Mouse (Mus musculus) midbrain, embryonic 16.5 days (tissue): Measurements from ENCODE around the gene Dram1. TPM values are rescaled to one million over a fixed set of nuclear protein-coding genes. Genes with fewer than 3 reads are reported as not detected.

ENCODE experiments used
- ATAC-seq: fragments of 200-750 bp; cut with Nextera tagmentation; 2 replicates; pipeline ENCODE4 v1.8.0; 2017; ENCODE audit warnings: moderate TSS enrichment
- H3K27ac ChIP-seq: fragments of 300-500 bp; sonication (generic); 2 replicates; pipeline ENCODE4 v1.5.1; 2014; ENCODE audit warnings: mild to moderate bottlenecking, low read length, mixed read lengths
- H3K27me3 ChIP-seq: fragments of 300-500 bp; sonication (generic); 2 replicates; pipeline ENCODE4 v1.6.1; 2014; ENCODE audit warnings: low read depth, low read length, mixed read lengths; ENCODE audit not compliant: control insufficient read depth, insufficient read depth
- H3K36me3 ChIP-seq: fragments of 300-500 bp; sonication (generic); 2 replicates; pipeline ENCODE4 v1.6.1; 2014; ENCODE audit warnings: mild to moderate bottlenecking, low read length, moderate library complexity, mixed read lengths; ENCODE audit not compliant: control insufficient read depth, insufficient read depth
- H3K4me1 ChIP-seq: fragments of 300-500 bp; sonication (generic); 2 replicates; pipeline ENCODE4 v1.6.1; 2014; ENCODE audit warnings: mild to moderate bottlenecking, low read length, mixed read lengths; ENCODE audit not compliant: control insufficient read depth, insufficient read depth
- H3K4me2 ChIP-seq: fragments of 300-500 bp; sonication (generic); 2 replicates; pipeline ENCODE4 v1.6.1; 2014; ENCODE audit warnings: mild to moderate bottlenecking, low read length, mixed read lengths
- H3K4me3 ChIP-seq: fragments of 300-500 bp; sonication (generic); 2 replicates; pipeline ENCODE4 v1.5.1; 2014; ENCODE audit warnings: low read depth, mild to moderate bottlenecking, low read length, moderate library complexity, mixed read lengths
- H3K9ac ChIP-seq: fragments of 300-500 bp; sonication (generic); 2 replicates; pipeline ENCODE4 v1.6.1; 2014; ENCODE audit warnings: low read depth, low read length, mixed read lengths
- H3K9me3 ChIP-seq: fragments of 300-500 bp; sonication (generic); replicated peaks from 2 replicates; pipeline ENCODE4 v1.6.1; 2014; ENCODE audit warnings: mild to moderate bottlenecking, low read length, mixed read lengths; ENCODE audit not compliant: control insufficient read depth, poor library complexity, severe bottlenecking
- WGBS: fragments of 180-500 bp; shearing (Covaris S2); extraction: QIAGEN DNeasy Blood & Tissue Kit; methylation state at CpG from one replicate; pipeline ENCODE4 v1.1.7; 2014; 5-methylcytosine and 5-hydroxymethylcytosine counted together
- polyA plus RNA-seq: library from polyadenylated mRNA; unstranded; fragments of >200 nt; fragmentation: Nextera tagmentation; extraction: Ambion mirVana; gene quantifications from 2 replicates; pipeline ENCODE4 v1.2.1, GENCODE M21; 2015

Gene Dram1
- polyA plus RNA-seq, 1 experiment from 2014 or later, result 0.80 TPM

- H3K4me2 ChIP-seq, result no peak overlapping the region
- 76% methylated on average over 10 of the region's 10 CpGs for WGBS
- H3K27me3 ChIP-seq, result no peaks in the 10 kb centered on the region
- no peak overlapping the region for H3K4me3 ChIP-seq
- no peak overlapping the region for H3K9ac ChIP-seq
- 0 out of 2 replicates have a peak, but pooled peaks cover 2% of the 10 kb centered on the region for H3K9me3 ChIP-seq
- no peak overlapping the region for H3K27ac ChIP-seq
- no peaks in the 10 kb centered on the region for H3K36me3 ChIP-seq
- no peaks in the 10 kb centered on the region for H3K4me1 ChIP-seq
- ATAC-seq, result no peak
These were observed 81.9 kb downstream of the Dram1 start for GRCm38 (mm10) chr10:88296991-88297390.

DNA sequence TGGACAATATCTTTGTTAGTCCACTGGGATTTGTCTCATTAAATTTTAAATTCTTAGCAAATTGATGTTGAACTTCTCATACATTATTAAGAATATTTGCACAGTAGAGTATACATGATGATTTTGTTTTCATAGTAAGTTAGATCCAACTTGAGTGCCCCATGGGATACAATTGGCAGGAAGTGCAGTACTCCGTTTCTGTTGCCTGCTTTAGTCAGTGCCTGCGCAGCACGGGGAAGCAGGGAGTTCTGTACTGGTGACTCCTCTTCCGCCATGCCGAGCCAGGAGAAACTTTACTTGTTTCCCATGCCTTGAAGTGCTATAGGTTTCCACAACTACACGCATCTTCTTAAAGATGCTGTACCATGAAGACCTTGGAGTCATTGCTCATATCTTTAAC, 83.8 kb downstream of the Dram1 start:
- no peak overlapping the region for H3K4me2 ChIP-seq
- H3K27me3 ChIP-seq, result no peaks in the 10 kb centered on the region
- no peaks in the 10 kb centered on the region for H3K4me1 ChIP-seq
- no peaks in the 10 kb centered on the region for H3K36me3 ChIP-seq
- H3K4me3 ChIP-seq, result no peak overlapping the region
- no peak overlapping the region for H3K9ac ChIP-seq
- WGBS, result 86% methylated on average over 6 of the region's 6 CpGs
- no peak overlapping the region for H3K27ac ChIP-seq
- 0 out of 2 replicates have a peak, but pooled peaks cover 2% of the 10 kb centered on the region for H3K9me3 ChIP-seq
- ATAC-seq, result no peak

DNA sequence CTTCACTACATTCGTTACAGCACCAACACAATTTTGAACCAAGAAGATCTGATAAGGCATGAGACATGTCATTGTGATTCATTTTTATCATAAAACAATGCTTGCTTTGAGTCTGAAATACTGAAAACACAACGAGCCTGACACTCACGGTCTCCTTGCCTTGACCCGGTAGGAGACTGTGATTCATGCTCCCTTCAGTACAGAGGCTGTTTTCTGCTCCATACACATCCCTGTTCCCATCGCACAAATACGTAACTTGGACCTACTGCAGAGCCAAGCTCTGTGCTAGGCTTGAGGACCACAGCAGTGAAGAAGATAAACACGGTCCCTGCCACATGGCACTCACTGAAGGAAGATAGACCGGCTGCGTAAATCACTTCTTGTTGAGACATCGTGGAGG, 90.8 kb downstream of the Dram1 start:
- H3K27me3 ChIP-seq, result no peaks in the 10 kb centered on the region
- H3K27ac ChIP-seq, result no peak overlapping the region
- H3K4me1 ChIP-seq, result no peaks in the 10 kb centered on the region
- 92% methylated on average over 10 of the region's 10 CpGs for WGBS
- H3K4me2 ChIP-seq, result no peak overlapping the region
- H3K9me3 ChIP-seq, result no peaks in the 10 kb centered on the region
- ATAC-seq, result no peak
- H3K4me3 ChIP-seq, result no peak overlapping the region
- H3K9ac ChIP-seq, result no peak overlapping the region
- H3K36me3 ChIP-seq, result no peaks in the 10 kb centered on the region

GRCm38 (mm10) chr10:88287261-88287660, 91.6 kb downstream of the Dram1 start:
- no peak overlapping the region for H3K27ac ChIP-seq
- no peaks in the 10 kb centered on the region for H3K4me1 ChIP-seq
- H3K4me2 ChIP-seq, result no peak overlapping the region
- WGBS, result 79% methylated on average over 8 of the region's 8 CpGs
- H3K36me3 ChIP-seq, result no peaks in the 10 kb centered on the region
- no peaks in the 10 kb centered on the region for H3K9me3 ChIP-seq
- no peaks in the 10 kb centered on the region for H3K27me3 ChIP-seq
- no peak overlapping the region for H3K9ac ChIP-seq
- no peak overlapping the region for H3K4me3 ChIP-seq
- ATAC-seq, result no peak

GRCm38 (mm10) chr10:88284343-88284990, 94.4 kb downstream of the Dram1 start:
- H3K4me2 ChIP-seq, result no peak overlapping the region
- 93% methylated on average over 4 of the region's 4 CpGs for WGBS
- no peaks in the 10 kb centered on the region for H3K4me1 ChIP-seq
- no peak for ATAC-seq
- H3K36me3 ChIP-seq, result no peaks in the 10 kb centered on the region
- H3K9me3 ChIP-seq, result no peaks in the 10 kb centered on the region
- H3K27me3 ChIP-seq, result no peaks in the 10 kb centered on the region
- no peak overlapping the region for H3K27ac ChIP-seq
- H3K9ac ChIP-seq, result no peak overlapping the region
- H3K4me3 ChIP-seq, result no peak overlapping the region

DNA sequence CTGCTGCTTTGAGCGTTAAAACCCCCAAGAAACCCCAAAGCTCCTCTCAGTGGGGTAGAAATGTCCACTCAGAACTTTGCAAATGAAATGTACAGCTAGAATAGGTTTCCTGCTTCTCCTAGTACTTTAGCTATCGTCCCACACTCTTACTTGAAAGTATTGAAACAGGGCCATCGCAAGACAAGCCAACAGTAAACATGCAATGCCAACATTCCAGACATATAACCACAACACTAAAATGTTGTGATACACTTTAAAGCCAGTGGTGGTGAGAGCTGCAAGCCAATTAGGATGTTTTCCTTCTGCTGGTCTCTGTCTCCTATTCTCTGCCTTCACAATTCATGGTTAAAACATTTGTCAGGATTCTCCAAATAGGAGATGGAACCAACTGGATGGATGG, 97.2 kb downstream of the Dram1 start:
- 87% methylated on average over 3 of the region's 3 CpGs for WGBS

GRCm38 (mm10) chr10:88274045-88274444, 104.8 kb downstream of the Dram1 start:
- Histone ChIP-seq H3K9me3 (no peaks in the 10 kb centered on the region), H3K9ac (no peak overlapping the region), H3K36me3 (no peaks in the 10 kb centered on the region), H3K27ac (no peak overlapping the region), H3K27me3 (no peaks in the 10 kb centered on the region), H3K4me3 (no peak overlapping the region), H3K4me1 (no peaks in the 10 kb centered on the region), H3K4me2 (no peak overlapping the region)
- ATAC-seq, result no peak
- WGBS, result 86% methylated on average over 5 of the region's 5 CpGs

More for the DNA sequence above, 97.2 kb downstream of the Dram1 start:
- H3K27ac ChIP-seq, result no peak overlapping the region
- no peaks in the 10 kb centered on the region for H3K36me3 ChIP-seq
- no peak overlapping the region for H3K4me3 ChIP-seq
- ATAC-seq, result no peak
- H3K9me3 ChIP-seq, result no peaks in the 10 kb centered on the region
- H3K4me1 ChIP-seq, result no peaks in the 10 kb centered on the region
- no peak overlapping the region for H3K4me2 ChIP-seq
- no peak overlapping the region for H3K9ac ChIP-seq
- no peaks in the 10 kb centered on the region for H3K27me3 ChIP-seq

Other genes starting within 250 kb of the Dram1 start
- 1.4 TPM in 2 replicates for gene Parpbp, start 232.1 kb downstream of the Dram1 start, polyA plus RNA-seq
- gene Nup37, start 232.1 kb downstream of the Dram1 start, polyA plus RNA-seq, result 20.6 and 23.8 TPM in 2 replicates
- 39.7 and 40.3 TPM in 2 replicates for gene Washc3, start 178.0 kb downstream of the Dram1 start, polyA plus RNA-seq
- gene Gnptab, start 52 bp upstream of the Dram1 start, polyA plus RNA-seq, result 23.2 and 25.9 TPM in 2 replicates
- gene Sycp3, start 80.5 kb upstream of the Dram1 start, polyA plus RNA-seq, result 0.51 and 0.72 TPM in 2 replicates
- 7.7 and 8.0 TPM in 2 replicates for gene Chpt1, start 125.0 kb upstream of the Dram1 start, polyA plus RNA-seq
- 1.5 and 1.9 TPM in 2 replicates for gene Mybpc1, start 226.1 kb upstream of the Dram1 start, polyA plus RNA-seq